ENCODE assay signal across 18 mouse cellular contexts in the genomic region with DNA sequence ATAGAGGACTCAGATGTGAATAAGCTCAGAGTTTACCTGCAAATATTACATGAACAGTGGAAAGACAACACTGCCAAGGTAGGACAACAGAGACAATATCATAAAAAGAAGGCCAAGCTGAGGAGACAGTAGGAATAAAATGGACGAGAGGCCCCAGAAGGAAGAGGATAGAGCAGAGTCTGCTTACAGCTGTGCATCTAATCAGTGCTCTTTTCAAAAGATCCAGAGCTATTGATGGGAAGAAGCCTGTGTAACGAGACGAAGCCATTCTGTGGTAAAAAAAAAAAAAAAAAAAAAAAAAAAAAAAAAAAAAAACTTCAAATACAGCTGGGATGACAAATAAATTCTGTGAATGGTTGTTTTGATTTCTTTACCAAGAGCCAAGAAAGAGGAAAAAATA.
"Had no signal": no experiment of that assay in that cellular context is flagged by ENCODE, and none has a peak within 500 bp of the region (broad histone marks: within the 10 kb centered on the region; RNA-seq: fewer than 3 reads in every experiment).

No protein-coding gene starts in this region.

- H3K9me3 ChIP-seq: midbrain, embryonic 10.5 days; midbrain, embryonic 12.5 days; neural tube, embryonic 13.5 days; neural tube, embryonic 15.5 days; stomach, embryonic 15.5 days had no signal

- H3K27me3 ChIP-seq: midbrain, embryonic 12.5 days; neural tube, embryonic 13.5 days; neural tube, embryonic 15.5 days; stomach, embryonic 15.5 days had no signal

- H3K4me1 ChIP-seq: midbrain, embryonic 10.5 days; midbrain, embryonic 12.5 days; neural tube, embryonic 13.5 days; neural tube, embryonic 15.5 days; stomach, embryonic 15.5 days had no signal

- H3K4me2 ChIP-seq: lung, embryonic 14.5 days; midbrain, embryonic 12.5 days; neural tube, embryonic 13.5 days; neural tube, embryonic 15.5 days; stomach, embryonic 15.5 days had no signal

- ATAC-seq: midbrain, embryonic 16.5 days had no signal

- H3K36me3 ChIP-seq: midbrain, embryonic 10.5 days; midbrain, embryonic 12.5 days; neural tube, embryonic 13.5 days; neural tube, embryonic 15.5 days; stomach, embryonic 15.5 days had no signal

- H3K27ac ChIP-seq: midbrain, embryonic 10.5 days; midbrain, embryonic 12.5 days; neural tube, embryonic 13.5 days; neural tube, embryonic 15.5 days; stomach, embryonic 15.5 days; stomach, postnatal 0 days had no signal

- DNase-seq: lung, adult 18-20 months; lung, embryonic 14.5 days; lung, postnatal 10 days; lung, postnatal 4 days; midbrain, embryonic 14.5 days; retina, postnatal 1 day; right cerebral cortex, adult 18-20 months; thymus, adult 2 months; thymus, postnatal 25 days; thymus, postnatal 4 days had no signal

- H3K9ac ChIP-seq: lung, embryonic 14.5 days; midbrain, embryonic 12.5 days; neural tube, embryonic 13.5 days; neural tube, embryonic 15.5 days; stomach, embryonic 15.5 days had no signal

- H3K4me3 ChIP-seq: midbrain, embryonic 10.5 days; midbrain, embryonic 12.5 days; myocyte; neural tube, embryonic 13.5 days; neural tube, embryonic 15.5 days; stomach, embryonic 15.5 days had no signal
